Mouse (Mus musculus): ENCODE measurements at regions not wholly inside any gene's neighbourhood (a gene's known extent, or its start where the extent isn't known, plus 50 kb on each side); places are given as distances from the start of the nearest gene placed in this dataset.
"Not testable (repeated sequence)": the region's sequence is repeated elsewhere in the genome, so short reads cannot be mapped to it uniquely, and the experiment has no call there.

DNA sequence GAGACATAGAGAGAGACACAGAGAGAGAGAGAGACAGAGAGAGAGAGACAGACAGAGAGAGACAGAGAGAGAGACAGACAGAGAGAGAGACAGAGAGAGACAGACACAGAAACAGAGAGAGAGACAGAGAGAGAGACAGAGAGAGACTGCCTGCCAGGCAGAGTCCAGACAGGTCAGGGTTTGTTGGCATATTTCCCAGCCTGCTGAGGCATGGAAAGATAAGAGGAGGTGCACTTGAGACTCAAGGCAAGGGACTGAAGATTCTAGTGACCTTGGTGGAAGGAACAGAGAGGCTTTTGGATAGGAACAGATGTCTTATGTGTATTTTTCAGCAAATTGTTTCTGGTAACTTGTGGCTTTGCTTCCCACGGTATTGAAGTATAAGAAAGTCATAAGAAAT lies 186.5 kb downstream of the Osr1 start:
- DNase-seq (ENCODE audit: low read depth, low spot score), result no peak

DNA sequence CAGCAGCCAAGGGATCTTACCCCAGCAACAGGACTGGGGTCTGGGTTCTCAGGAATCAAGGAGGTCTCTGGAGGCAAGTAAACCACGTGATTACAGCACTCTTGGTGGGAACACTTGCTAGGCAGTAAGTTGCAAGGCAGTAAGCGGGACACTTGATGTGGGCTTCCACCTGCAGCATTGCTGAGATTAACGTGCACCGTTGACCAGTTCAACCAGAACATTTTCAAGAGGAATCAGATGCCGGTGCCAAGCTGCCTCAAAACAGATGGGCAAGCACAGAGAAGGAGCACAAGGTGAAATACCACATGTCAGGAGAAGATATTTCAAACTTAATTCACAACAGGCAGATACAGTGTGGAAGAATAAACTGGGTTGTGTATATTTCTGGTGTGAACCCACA lies 190.9 kb downstream of the Osr1 start:
- POLR2A ChIA-PET, result interaction anchor here (0.7 kb wide), 1 partner anchor 315 kb away, joined by 3 read pairs; no protein-coding TSS in a partner anchor
- no peaks in the 10 kb centered on the region for H3K27me3 ChIP-seq
- ATAC-seq, result no peak
- in situ Hi-C loops (cut with MboI; ENCODE audit: low pct_unique_long_range_greater_than_20kb), result no loop called here
- no peak for TF ChIP-seq CTCF (IDR thresholded peaks at IDR 0.05)
- no peak for DNase-seq (ENCODE audit: low read depth, low spot score)
- CTCF ChIA-PET, result no interaction called here

More for the DNA sequence above, 186.5 kb downstream of the Osr1 start:
- TF ChIP-seq CTCF (IDR thresholded peaks at IDR 0.05), result no peak
- in situ Hi-C loops (cut with MboI; ENCODE audit: low pct_unique_long_range_greater_than_20kb), result no loop called here
- CTCF ChIA-PET, result no interaction called here
- POLR2A ChIA-PET, result no interaction called here
- no peaks in the 10 kb centered on the region for H3K27me3 ChIP-seq
- ATAC-seq, result no peak

DNA sequence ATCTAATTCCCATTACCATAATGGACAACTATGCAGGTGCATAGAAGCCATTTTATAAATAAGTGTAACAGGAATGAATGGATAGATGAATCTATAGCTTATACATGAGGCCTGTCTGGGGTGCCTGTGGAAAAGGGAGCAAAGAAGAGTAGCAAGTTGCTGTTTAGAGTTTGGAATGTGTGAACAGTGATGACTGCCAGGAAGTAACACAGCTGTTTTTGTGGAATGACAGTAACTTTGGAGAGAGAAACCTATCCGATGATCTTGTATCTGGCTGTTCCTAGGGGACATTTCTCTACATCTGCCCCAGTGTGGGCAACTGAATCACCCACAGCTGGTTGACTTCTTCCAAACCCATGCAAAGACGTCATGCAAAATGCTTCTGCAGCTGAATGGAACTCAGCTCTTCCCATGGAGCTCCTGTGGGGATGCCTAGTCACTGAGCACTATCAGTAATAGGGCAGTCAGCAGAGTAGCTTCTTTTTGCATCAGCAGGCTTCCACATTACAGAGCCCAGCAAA lies 192.4 kb downstream of the Osr1 start:
- DNase-seq (ENCODE audit: low read depth, low spot score); H3K27me3 ChIP-seq; in situ Hi-C loops (cut with MboI; ENCODE audit: low pct_unique_long_range_greater_than_20kb): not testable (repeated sequence)
- POLR2A ChIA-PET, result interaction anchor here (1.6 kb wide), 1 partner anchor 77 kb away, joined by 3 read pairs; no protein-coding TSS in a partner anchor
- CTCF ChIA-PET, result interaction anchor here (1.9 kb wide), 1 partner anchor 14 kb away, joined by 6 read pairs; no protein-coding TSS in a partner anchor
- peak; percentile 35 for ATAC-seq

DNA sequence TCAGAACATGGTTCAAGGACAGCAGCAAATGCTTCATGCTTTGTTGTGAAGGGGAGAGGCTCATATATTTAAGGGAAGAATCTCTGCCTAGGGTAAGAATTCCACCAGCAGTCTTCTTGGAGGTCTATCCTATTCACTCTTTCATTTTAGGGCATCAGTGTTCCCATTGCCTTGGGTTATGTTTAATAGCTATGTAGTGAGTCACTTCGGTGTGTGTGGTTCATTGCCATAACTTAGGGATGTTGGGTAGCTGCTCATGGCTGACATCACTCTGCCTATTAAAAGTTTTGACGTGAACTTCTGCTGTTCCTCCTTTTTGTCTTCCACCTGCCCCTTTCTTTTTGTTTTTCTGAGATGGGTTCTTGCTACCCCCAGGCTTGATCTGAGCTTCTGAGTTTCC lies 192.9 kb downstream of the Osr1 start:
- no peak for TF ChIP-seq CTCF (IDR thresholded peaks at IDR 0.05)
- no peaks in the 10 kb centered on the region for H3K27me3 ChIP-seq
- peak; percentile 76 for ATAC-seq
- no peak for DNase-seq (ENCODE audit: low read depth, low spot score)
- in situ Hi-C loops (cut with MboI; ENCODE audit: low pct_unique_long_range_greater_than_20kb), result no loop called here
- POLR2A ChIA-PET, result interaction anchor here (1.6 kb wide), 1 partner anchor 77 kb away, joined by 3 read pairs; no protein-coding TSS in a partner anchor
- CTCF ChIA-PET, result interaction anchor here (1.9 kb wide), 1 partner anchor 15 kb away, joined by 6 read pairs; no protein-coding TSS in a partner anchor

DNA sequence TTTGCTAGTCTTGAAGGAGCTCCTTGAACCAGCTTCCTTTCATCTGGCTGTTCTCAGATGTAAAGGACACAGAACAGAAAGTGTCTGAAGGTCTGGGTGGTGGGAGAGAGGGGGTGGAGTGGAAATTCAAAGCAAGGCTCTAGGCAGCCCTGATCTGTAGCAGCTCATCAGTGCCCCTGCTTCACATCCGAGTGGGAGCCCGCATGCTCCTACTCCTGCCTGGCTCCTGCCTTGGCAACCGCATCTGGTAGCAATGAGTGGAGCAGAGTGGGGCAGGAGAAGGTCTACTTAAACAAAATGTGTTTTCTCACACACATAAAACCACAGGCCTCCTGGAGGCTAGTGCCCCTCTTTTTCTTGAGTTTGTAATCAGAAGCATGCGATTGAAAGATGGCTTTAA lies 201.0 kb downstream of the Osr1 start:
- DNase-seq (ENCODE audit: low read depth, low spot score) (no peak), ATAC-seq (no peak)
- in situ Hi-C loops (cut with MboI; ENCODE audit: low pct_unique_long_range_greater_than_20kb), result no loop called here

DNA sequence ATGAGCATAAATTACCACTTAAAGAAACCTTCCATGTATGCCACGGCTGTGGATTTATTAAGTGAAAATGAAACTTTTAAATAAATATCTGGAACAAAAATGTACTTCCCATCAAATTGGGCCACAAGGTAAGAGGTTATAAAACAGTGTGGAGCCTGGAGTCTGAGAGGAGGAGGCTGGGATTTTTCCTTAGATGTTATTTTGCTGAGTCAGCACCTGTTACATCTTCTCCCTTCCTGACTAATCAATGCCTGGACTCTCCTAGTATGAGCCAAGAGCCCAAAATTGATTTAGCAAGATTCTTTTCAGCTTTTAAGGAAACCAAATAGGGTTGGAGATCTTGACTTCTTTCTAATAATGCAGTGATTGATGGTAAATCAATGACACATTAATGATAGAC lies 203.0 kb downstream of the Osr1 start:
- DNase-seq (ENCODE audit: low read depth, low spot score), result no peak
- POLR2A ChIA-PET, result no interaction called here
- in situ Hi-C loops (cut with MboI; ENCODE audit: low pct_unique_long_range_greater_than_20kb), result no loop called here
- no peaks in the 10 kb centered on the region for H3K27me3 ChIP-seq
- no peak for TF ChIP-seq CTCF (IDR thresholded peaks at IDR 0.05)
- ATAC-seq, result no peak
- CTCF ChIA-PET, result no interaction called here

More for the DNA sequence above, 201.0 kb downstream of the Osr1 start:
- no peak for TF ChIP-seq CTCF (IDR thresholded peaks at IDR 0.05)
- CTCF ChIA-PET, result no interaction called here
- no peaks in the 10 kb centered on the region for H3K27me3 ChIP-seq
- POLR2A ChIA-PET, result no interaction called here

DNA sequence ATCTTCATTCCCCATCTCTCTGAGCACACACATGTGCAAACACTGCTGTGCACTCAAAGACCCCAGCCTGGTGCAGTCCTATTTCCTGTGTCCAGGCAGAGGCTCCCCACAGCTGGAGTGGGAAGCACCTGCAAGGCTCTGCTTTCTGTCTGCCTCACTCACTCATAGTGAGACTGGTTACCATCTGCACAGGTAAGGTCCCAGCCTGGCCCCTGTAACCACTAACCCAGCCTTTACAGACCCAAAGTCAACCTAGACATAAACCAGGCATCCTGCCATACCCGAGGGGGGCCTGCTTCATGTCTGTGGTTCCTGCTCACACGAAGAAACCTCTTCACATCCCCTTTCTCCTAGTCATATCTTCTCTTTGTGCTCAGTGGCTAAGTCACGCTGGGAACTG lies 232.4 kb downstream of the Osr1 start:
- DNase-seq (ENCODE audit: low read depth, low spot score) (no peak), ATAC-seq (no peak)
- no peaks in the 10 kb centered on the region for H3K27me3 ChIP-seq
- in situ Hi-C loops (cut with MboI; ENCODE audit: low pct_unique_long_range_greater_than_20kb), result no loop called here
- ChIA-PET CTCF (no interaction called here), POLR2A (no interaction called here)
- TF ChIP-seq CTCF (IDR thresholded peaks at IDR 0.05), result no peak

DNA sequence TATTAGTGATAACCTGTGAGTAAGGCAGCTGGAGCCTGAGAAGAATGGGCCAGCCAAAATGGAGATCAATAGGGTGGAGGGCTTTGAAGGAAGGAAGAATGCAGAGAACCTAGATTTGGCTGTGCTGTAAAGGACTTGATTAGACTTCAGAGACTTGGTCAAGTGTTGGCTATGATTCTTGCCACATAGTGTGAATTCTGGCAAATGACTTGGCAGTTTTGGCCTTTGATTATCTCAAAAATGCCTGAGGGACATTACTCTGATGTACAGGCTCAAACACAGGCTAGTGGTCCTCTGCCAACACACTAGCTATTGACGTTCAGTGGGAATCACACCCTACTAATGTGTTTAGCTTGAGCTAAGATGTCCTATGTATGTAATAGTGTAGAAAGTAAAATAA lies 237.5 kb downstream of the Osr1 start:
- DNase-seq (ENCODE audit: low read depth, low spot score), result no peak
- POLR2A ChIA-PET, result no interaction called here
- in situ Hi-C loops (cut with MboI; ENCODE audit: low pct_unique_long_range_greater_than_20kb), result no loop called here

DNA sequence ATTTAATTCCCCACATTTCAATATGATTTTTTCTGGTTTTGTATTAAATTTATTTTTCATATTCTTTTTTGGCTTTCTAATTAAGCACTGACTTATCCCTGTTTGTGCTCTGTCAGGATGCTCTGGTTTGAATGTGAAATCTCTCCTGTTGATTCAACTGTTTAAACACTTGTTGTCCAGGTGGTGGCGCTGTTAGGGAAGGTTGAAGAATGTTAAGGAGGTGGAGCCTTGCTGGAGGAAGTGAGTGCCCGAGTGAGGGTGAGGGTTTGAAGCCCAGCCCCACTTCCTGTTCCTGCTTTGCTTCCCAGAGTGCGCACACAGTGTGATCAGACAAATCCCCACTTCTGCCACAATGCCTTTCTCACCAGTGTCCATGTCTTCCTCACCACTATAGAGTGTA lies 263.4 kb downstream of the Osr1 start:
- DNase-seq (ENCODE audit: low read depth, low spot score), result no peak

More for the DNA sequence above, 237.5 kb downstream of the Osr1 start:
- CTCF ChIA-PET, result no interaction called here
- ATAC-seq, result no peak
- H3K27me3 ChIP-seq, result no peaks in the 10 kb centered on the region
- no peak for TF ChIP-seq CTCF (IDR thresholded peaks at IDR 0.05)

DNA sequence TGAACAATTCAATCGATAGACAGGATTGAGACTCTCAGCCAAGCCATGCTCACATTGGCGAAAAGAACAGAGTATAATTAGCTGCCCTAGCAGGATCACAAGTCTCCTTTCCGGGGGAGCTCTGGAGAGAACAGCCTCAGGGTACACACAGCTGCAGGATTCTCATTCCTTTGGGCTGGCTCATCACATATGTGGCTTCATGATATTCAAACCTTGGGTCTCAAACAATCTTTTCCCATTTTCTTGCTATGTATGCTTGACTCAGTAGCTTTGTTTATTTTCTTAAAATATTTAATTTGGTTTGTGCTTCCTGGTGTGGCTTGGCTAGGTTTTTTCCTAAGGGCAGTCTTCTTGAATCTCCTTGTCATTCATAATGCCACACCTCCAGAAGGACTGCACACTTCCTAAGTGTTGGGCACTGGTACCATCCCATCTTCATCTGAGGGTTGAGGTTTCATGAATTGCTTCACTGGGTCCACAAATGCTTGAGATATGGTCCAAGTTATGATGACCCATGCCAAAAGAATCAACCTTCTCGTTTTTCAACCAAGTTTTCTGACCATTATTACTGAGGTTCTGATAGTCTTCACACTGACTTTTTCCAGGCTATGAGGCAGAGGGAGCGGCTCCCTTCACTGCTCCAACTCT lies 269.4 kb downstream of the Osr1 start:
- POLR2A ChIA-PET, result interaction anchor here (0.5 to 1.0 kb wide), 3 partner anchors 77 to 270 kb away, joined by 3 to 4 read pairs (median 3); no protein-coding TSS in a partner anchor
- in situ Hi-C loops (cut with MboI; ENCODE audit: low pct_unique_long_range_greater_than_20kb), result no loop called here
- CTCF ChIA-PET, result interaction anchor here (1.1 to 2.0 kb wide), 3 partner anchors 139 to 384 kb away, joined by 3 to 4 read pairs (median 3); no protein-coding TSS in a partner anchor

More for the DNA sequence above, 263.4 kb downstream of the Osr1 start:
- POLR2A ChIA-PET, result no interaction called here
- CTCF ChIA-PET, result no interaction called here
- TF ChIP-seq CTCF (IDR thresholded peaks at IDR 0.05), result peak; percentile 50
- ATAC-seq, result no peak
- no peaks in the 10 kb centered on the region for H3K27me3 ChIP-seq
- in situ Hi-C loops (cut with MboI; ENCODE audit: low pct_unique_long_range_greater_than_20kb), result no loop called here

DNA sequence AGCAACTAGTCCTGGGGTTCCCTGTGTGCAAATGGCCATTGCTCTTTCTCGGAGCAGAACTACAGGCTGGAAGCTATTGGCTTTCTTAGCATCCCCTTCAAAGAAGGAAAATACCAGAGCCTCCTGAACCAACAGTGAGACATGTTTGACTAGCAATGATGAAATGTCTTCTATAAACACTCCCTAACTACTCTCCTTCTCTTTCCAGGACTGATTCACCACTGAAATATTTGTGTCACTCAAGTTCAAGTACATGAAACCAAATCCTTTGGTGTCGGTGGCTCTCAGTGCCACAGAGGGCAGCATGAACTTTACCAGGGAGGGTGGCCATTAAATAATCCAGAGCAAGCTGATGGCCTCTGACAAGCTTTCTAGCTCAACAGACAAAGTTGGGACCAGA lies 270.0 kb downstream of the Osr1 start:
- in situ Hi-C loops (cut with MboI; ENCODE audit: low pct_unique_long_range_greater_than_20kb), result loop anchor here (10.0 kb wide), 1 partner anchor 385 kb away; no protein-coding TSS in a partner anchor
- TF ChIP-seq CTCF (IDR thresholded peaks at IDR 0.05), result peak; percentile 15
- ChIA-PET CTCF (interaction anchor here (1.1 to 2.0 kb wide), 3 partner anchors 139 to 383 kb away, joined by 3 to 4 read pairs (median 3); no protein-coding TSS in a partner anchor), POLR2A (interaction anchor here (1.0 kb wide), 1 partner anchor 77 kb away, joined by 3 read pairs; no protein-coding TSS in a partner anchor)
- ATAC-seq (peak; percentile 58), DNase-seq (ENCODE audit: low read depth, low spot score) (peak; percentile 17)
- H3K27me3 ChIP-seq, result no peaks in the 10 kb centered on the region

More for the DNA sequence above, 269.4 kb downstream of the Osr1 start:
- H3K27me3 ChIP-seq, result no peaks in the 10 kb centered on the region
- ATAC-seq (peak; percentile 95), DNase-seq (ENCODE audit: low read depth, low spot score) (peak; percentile 64)
- TF ChIP-seq CTCF (IDR thresholded peaks at IDR 0.05), result no peak
